ENCODE assay signal across 8 mouse cellular contexts in the genomic region with DNA sequence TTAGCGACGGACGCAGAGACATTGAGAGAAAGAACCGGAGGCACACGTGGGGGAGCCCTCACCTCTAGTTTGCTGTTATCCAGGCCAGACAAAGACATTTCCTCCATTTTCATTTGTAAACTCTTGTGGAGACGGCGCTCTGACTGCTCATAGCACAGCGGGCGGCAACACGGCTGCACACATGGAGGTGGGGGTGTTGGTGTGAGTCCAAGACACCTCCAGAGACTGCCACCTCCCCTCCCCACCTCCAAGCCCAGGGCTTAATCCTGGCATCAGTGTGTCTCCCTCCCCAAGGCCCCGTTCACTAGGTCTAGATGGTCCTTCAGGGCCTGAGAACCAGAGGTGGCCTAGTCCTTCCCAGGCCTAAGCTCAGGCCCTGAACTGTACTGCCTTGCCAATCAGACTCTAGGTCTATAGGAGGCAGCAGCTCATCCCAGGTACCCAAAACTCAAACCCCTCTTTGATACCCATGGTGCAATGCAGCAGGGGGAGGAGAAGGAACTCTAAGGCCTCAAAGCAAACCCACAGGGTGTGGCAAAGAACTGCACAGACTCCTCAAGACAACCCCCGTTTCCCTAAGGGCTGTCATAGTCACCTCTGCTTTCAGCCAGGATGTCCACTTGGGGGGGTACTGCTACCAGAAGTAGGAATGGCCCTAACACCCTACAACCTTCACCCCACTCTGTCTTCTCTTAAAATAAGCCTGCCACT. TPM values are rescaled to one million over a fixed set of nuclear protein-coding genes. Genes with fewer than 3 reads are reported as not detected.
DNase-seq lines count a peak whose midpoint lies in the region; ATAC-seq lines count a peak whose summit lies in the region.

No protein-coding gene starts in this region.

- intact Hi-C loops in left cerebral cortex, postnatal 36 days (cut with DNase I), result loop anchor here (5.0 kb wide), 1 partner anchor 112 kb away; a partner anchor contains a TSS
- intact Hi-C loops in left cerebral cortex, postnatal 10 days (cut with DNase I), result no loop called here
- intact Hi-C loops in heart, postnatal 10 days (cut with DNase I), result no loop called here

- peak overlapping the region; percentile 82 for H3K4me3 ChIP-seq in liver, embryonic 16.5 days (ENCODE audit: low read depth, low read length)
- H3K4me3 ChIP-seq in neural tube, embryonic 11.5 days (ENCODE audit: low read depth, low read length), result peak overlapping the region; percentile 93

- no peaks in the 10 kb centered on the region for H3K27me3 ChIP-seq in liver, embryonic 16.5 days (ENCODE audit: control insufficient read depth, insufficient read depth, low read depth, low read length)
- H3K27me3 ChIP-seq in neural tube, embryonic 11.5 days (ENCODE audit: control insufficient read depth, insufficient read depth, low read length), result no peaks in the 10 kb centered on the region

- peak overlapping the region; percentile 87 for H3K9ac ChIP-seq in liver, embryonic 16.5 days (ENCODE audit: low read depth, low read length)
- peak overlapping the region; percentile 95 for H3K9ac ChIP-seq in neural tube, embryonic 11.5 days (ENCODE audit: low read length)

- WGBS in liver, embryonic 16.5 days (ENCODE audit: insufficient replicate concordance), result 77% methylated on average over 12 of the region's 12 CpGs
- 78% methylated on average over 12 of the region's 12 CpGs for WGBS in neural tube, embryonic 11.5 days

- 0 out of 2 replicates have a peak, but pooled peaks cover 2% of the 10 kb centered on the region for H3K9me3 ChIP-seq in liver, embryonic 16.5 days (replicated peaks; ENCODE audit: control insufficient read depth, low read length)
- H3K9me3 ChIP-seq in neural tube, embryonic 11.5 days (ENCODE audit: control insufficient read depth, low read length), result no peaks in the 10 kb centered on the region

- peak overlapping the region; percentile 98 for H3K4me2 ChIP-seq in liver, embryonic 16.5 days (ENCODE audit: low read depth, low read length)
- peak overlapping the region; percentile 70 for H3K4me2 ChIP-seq in neural tube, embryonic 11.5 days (ENCODE audit: low read depth)

- H3K36me3 ChIP-seq in liver, embryonic 16.5 days (ENCODE audit: control insufficient read depth, insufficient read depth), result peaks cover 33% of the 10 kb centered on the region
- H3K36me3 ChIP-seq in neural tube, embryonic 11.5 days (ENCODE audit: control insufficient read depth, insufficient read depth, low read length), result peaks cover 17% of the 10 kb centered on the region

- peak; percentile 49 to 53 for DNase-seq in left cerebral cortex, postnatal 36 days (ENCODE audit: low spot score in 2 of 2)
- DNase-seq in left cerebral cortex, postnatal 10 days (ENCODE audit: extremely low spot score in 1 of 2, low spot score in 2 of 2), result no peak
- peak; percentile 71 for DNase-seq in cerebellum, adult 9-10 months
- peak; percentile 42 to 46 for DNase-seq in heart, postnatal 10 days
- no peak for DNase-seq in neural tube, embryonic 11.5 days (ENCODE audit: low spot score)
- no peak for DNase-seq in urinary bladder, postnatal 25 days (ENCODE audit: low spot score)
- DNase-seq in gastrocnemius, postnatal 10 days, result no peak

- H3K27ac ChIP-seq in liver, embryonic 16.5 days (ENCODE audit: low read length), result peak overlapping the region; percentile 97
- H3K27ac ChIP-seq in neural tube, embryonic 11.5 days (ENCODE audit: low read depth, low read length), result peak overlapping the region; percentile 99

- ATAC-seq in liver, embryonic 16.5 days (ENCODE audit: low read depth), result no peak
- no peak for ATAC-seq in neural tube, embryonic 11.5 days (ENCODE audit: insufficient read depth, low FRiP score, low TSS enrichment)

- peaks cover 30% of the 10 kb centered on the region for H3K4me1 ChIP-seq in liver, embryonic 16.5 days (ENCODE audit: control insufficient read depth, low read depth, low read length)
- H3K4me1 ChIP-seq in neural tube, embryonic 11.5 days (ENCODE audit: control insufficient read depth, insufficient read depth, low read length), result peaks cover 9% of the 10 kb centered on the region; the same call in 1 of the 2 replicates

RNA-seq across cellular contexts. Expression of a gene that starts 1.4 kb away (rescaled TPM):
- 100 to 1,000 TPM; 227 to 258 TPM for total RNA-seq in left cerebral cortex, postnatal 36 days (2021)
- total RNA-seq in left cerebral cortex, postnatal 10 days (2021), result 100 to 1,000 TPM; 187 TPM
- 10 to 100 TPM; 34.1 to 38.3 TPM for total RNA-seq in heart, postnatal 10 days (2021)
- 3.0 and 3.2 TPM in 2 replicates for polyA plus RNA-seq in liver, embryonic 16.5 days (2015; fragmentation: Nextera tagmentation; extraction: Ambion mirVana)
- 18.8 and 20.0 TPM in 2 replicates for polyA plus RNA-seq in neural tube, embryonic 11.5 days (2014; fragmentation: Nextera tagmentation; extraction: Ambion mirVana)
- total RNA-seq in gastrocnemius, postnatal 10 days (2021), result 10 to 100 TPM; 20.8 to 25.5 TPM

RNA-seq across cellular contexts. Expression of a gene that starts 10.3 kb away (rescaled TPM):
- 10 to 100 TPM; 70.8 to 77.7 TPM for total RNA-seq in left cerebral cortex, postnatal 36 days (2021)
- total RNA-seq in left cerebral cortex, postnatal 10 days (2021), result 10 to 100 TPM; 61.2 to 64.4 TPM
- total RNA-seq in heart, postnatal 10 days (2021), result 10 to 100 TPM; 29.0 to 31.1 TPM
- polyA plus RNA-seq in liver, embryonic 16.5 days (2015; fragmentation: Nextera tagmentation; extraction: Ambion mirVana), result 26.7 and 28.5 TPM in 2 replicates
- polyA plus RNA-seq in neural tube, embryonic 11.5 days (2014; fragmentation: Nextera tagmentation; extraction: Ambion mirVana), result 61.7 and 64.5 TPM in 2 replicates
- 10 to 100 TPM; 15.7 to 18.9 TPM for total RNA-seq in gastrocnemius, postnatal 10 days (2021)

RNA-seq across cellular contexts. Expression of a gene that starts 24.5 kb away (rescaled TPM):
- 100 to 1,000 TPM; 114 to 125 TPM for total RNA-seq in left cerebral cortex, postnatal 36 days (2021)
- 100 to 1,000 TPM in 1 of 2 experiments, 10 to 100 TPM in 1; 97.0 to 100 TPM for total RNA-seq in left cerebral cortex, postnatal 10 days (2021)
- 10 to 100 TPM; 78.3 to 80.9 TPM for total RNA-seq in heart, postnatal 10 days (2021)
- polyA plus RNA-seq in liver, embryonic 16.5 days (2015; fragmentation: Nextera tagmentation; extraction: Ambion mirVana), result 44.5 and 46.4 TPM in 2 replicates
- polyA plus RNA-seq in neural tube, embryonic 11.5 days (2014; fragmentation: Nextera tagmentation; extraction: Ambion mirVana), result 86.0 and 93.2 TPM in 2 replicates
- total RNA-seq in gastrocnemius, postnatal 10 days (2021), result 10 to 100 TPM; 56.0 to 64.8 TPM

RNA-seq across cellular contexts. Expression of a gene that starts 26.5 kb away (rescaled TPM):
- total RNA-seq in left cerebral cortex, postnatal 36 days (2021), result 1 to 10 TPM; 1.2 to 1.7 TPM
- total RNA-seq in left cerebral cortex, postnatal 10 days (2021), result under 1 TPM; 0.49 to 0.71 TPM
- total RNA-seq in heart, postnatal 10 days (2021), result under 1 TPM; 0.52 to 0.69 TPM
- 0.04 TPM in 1 of 2 replicates, not detected in the other for polyA plus RNA-seq in liver, embryonic 16.5 days (2015; fragmentation: Nextera tagmentation; extraction: Ambion mirVana)
- not detected in 2 replicates for polyA plus RNA-seq in neural tube, embryonic 11.5 days (2014; fragmentation: Nextera tagmentation; extraction: Ambion mirVana)
- total RNA-seq in gastrocnemius, postnatal 10 days (2021), result 10 to 100 TPM; 48.7 to 54.4 TPM

RNA-seq across cellular contexts. Expression of a gene that starts 46.4 kb away (rescaled TPM):
- 1 to 10 TPM; 1.2 TPM for total RNA-seq in left cerebral cortex, postnatal 36 days (2021)
- total RNA-seq in left cerebral cortex, postnatal 10 days (2021), result under 1 TPM; 0.83 to 0.99 TPM
- total RNA-seq in heart, postnatal 10 days (2021), result 1 to 10 TPM; 1.7 to 1.8 TPM
- polyA plus RNA-seq in liver, embryonic 16.5 days (2015; fragmentation: Nextera tagmentation; extraction: Ambion mirVana), result 13.2 and 13.8 TPM in 2 replicates
- polyA plus RNA-seq in neural tube, embryonic 11.5 days (2014; fragmentation: Nextera tagmentation; extraction: Ambion mirVana), result 17.9 and 18.6 TPM in 2 replicates
- total RNA-seq in gastrocnemius, postnatal 10 days (2021), result 1 to 10 TPM in 1 of 2 experiments, under 1 TPM in 1; 0.99 to 1.2 TPM

Comparison
In these comparisons a context has a peak if more than half of its experiments do, and no peak if none do; other contexts are left out.
1. DNase-seq: peak in left cerebral cortex, postnatal 36 days (2 of 2), cerebellum, adult 9-10 months (single experiment) and heart, postnatal 10 days (2 of 2); none in left cerebral cortex, postnatal 10 days (0 of 2), neural tube, embryonic 11.5 days (single experiment), urinary bladder, postnatal 25 days (single experiment) and gastrocnemius, postnatal 10 days (single experiment).
2. RNA of a gene that starts 1.4 kb away (total RNA-seq): 227 to 258 TPM in left cerebral cortex, postnatal 36 days and 187 TPM in left cerebral cortex, postnatal 10 days; 34.1 to 38.3 TPM in heart, postnatal 10 days and 20.8 to 25.5 TPM in gastrocnemius, postnatal 10 days; every median in the first group is over 4 times any median in the second.